Mouse (Mus musculus) lung, postnatal 14 days (tissue): ENCODE data around the gene AI597479.
"Not testable (repeated sequence)": the region's sequence is repeated elsewhere in the genome, so short reads cannot be mapped to it uniquely, and the experiment has no call there.

ENCODE experiments used
- DNase-seq: peaks from one replicate; pipeline ENCODE4 v3.0.0; 2021

Gene AI597479

DNA sequence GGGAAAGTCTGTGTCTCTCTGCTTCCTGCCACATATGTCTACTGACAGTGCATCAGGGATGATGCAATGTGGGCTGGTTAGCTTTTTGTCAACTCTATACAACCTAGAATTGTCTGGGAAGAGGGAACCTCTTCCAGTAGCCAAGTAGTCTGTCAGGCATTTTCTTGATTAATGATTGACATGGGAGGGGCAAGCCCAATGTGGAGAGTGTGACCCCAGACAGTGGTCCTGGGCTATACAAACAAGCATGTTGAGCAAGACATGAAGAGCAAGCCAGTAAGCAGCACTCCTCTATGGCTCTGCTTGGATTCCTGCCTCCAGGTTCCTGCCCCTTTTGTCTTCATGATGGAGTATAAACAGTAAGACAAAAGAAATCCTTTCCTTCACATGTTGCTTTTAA is 28.7 kb downstream of the AI597479 start:
- no peak for DNase-seq

DNA sequence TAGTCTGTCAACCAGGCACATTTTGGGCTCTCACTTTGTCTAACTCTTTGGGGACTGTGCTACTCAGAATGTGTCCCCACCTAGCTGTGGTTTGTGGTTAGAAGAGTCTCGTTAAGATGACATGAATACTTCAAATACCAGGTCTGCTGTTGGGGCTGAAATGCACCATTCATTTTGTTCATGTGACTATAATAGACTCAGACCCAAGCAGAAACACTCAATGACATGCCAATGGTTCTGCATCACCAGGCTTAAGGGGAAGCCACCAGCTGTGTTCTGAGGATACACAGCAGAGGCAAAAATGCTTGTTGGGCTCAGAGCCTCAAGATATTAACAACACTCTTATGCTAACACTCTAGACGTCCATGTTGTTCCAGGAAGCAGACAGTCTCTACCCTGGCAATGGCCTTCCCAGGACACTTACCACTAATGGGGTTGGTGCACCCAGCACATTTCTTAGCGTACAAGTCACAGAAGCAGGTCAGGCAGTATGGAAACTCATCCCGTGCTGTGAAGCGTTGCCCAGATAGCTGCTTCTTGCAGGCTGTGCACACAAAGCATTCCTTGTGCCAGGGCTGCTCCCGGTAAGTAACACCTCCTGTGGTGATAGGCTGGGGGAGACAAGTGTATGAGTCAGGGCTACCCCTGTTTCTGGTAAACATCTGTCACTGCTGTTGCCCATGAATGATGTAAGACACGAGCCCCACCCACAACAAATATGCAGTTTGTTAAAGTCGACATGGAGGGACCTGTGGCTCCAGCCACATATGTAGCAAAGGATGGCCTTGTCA is 29.5 kb downstream of the AI597479 start:
- DNase-seq, result no peak

DNA sequence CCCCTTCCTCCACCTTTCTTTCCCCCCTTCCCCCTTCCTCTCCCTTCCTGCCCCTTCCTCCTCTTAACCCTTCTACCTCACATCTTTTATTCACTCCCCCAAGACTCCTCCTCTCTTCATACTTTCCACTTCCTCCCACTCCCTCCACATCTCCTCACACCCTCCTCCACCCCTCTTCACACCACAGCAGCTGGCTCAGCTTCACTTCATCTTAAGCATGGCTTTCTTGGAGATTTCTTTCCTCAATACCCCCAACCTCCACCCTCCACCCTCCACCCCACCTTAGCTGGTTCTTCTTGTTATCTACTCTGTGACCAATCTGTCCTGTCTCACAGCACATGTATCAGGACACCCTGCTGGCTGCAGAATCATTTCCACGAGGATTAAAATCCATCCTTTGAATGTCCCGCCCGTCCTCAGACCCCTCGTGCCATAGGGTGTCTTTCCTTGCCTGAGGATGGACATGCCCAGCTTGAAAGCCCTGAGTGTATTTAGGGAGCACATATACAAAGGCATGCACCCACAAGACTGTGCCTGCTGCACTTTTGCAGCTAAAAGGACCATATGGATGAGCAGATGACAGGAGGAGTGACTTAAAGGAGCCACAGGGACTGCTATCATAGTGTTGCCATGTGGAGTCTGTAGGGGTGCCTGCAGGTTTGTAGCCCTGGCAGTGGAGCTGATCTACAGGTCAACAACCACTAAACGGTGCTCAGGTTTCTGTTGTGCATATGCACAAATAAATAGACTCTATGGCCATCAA is 31.9 kb downstream of the AI597479 start:
- DNase-seq, result no peak

DNA sequence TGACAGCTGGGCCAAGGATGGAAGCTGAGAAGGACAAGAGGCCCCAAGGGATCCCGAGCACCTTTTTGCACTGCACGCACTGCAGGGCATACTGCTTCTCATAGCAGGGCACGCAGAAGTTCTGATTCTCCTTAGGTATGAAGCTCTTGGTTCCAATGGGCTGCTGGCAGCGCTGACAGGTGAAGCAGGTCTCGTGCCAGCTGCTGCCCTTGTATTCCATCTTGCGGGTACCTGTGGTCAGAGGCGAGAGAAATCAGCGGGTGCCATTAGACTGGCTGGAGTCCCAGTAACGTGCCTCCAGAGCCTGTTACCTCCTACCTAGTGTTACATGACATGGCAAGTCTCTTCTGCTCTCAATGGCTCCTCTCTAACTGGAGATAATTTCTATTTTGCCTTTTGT is 33.1 kb downstream of the AI597479 start:
- DNase-seq, result no peak

DNA sequence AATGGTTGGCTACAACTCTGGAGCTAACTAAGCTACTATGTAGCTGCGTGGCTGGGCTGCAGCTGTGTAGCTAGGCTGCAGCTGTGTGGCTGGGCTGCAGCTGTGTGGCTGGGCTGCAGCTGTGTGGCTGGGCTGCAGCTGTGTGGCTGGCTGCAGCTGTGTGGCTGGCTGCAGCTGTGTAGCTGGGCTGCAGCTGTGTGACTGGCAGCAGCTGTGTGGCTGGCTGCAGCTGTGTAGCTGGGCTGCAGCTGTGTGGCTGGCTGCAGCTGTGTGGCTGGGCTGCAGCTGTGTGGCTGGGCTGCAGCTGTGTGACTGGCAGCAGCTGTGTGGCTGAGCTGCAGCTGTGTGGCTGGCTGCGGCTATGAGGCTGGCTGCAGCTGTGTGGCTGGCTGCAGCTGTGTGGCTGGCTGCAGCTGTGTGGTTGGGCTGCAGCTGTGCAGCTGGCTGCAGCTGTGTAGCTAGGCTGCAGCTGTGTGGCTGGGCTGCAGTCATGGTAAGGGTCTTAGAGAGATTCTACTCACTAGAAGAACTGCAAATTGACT is 38.0 kb downstream of the AI597479 start:
- not testable (repeated sequence) for DNase-seq

DNA sequence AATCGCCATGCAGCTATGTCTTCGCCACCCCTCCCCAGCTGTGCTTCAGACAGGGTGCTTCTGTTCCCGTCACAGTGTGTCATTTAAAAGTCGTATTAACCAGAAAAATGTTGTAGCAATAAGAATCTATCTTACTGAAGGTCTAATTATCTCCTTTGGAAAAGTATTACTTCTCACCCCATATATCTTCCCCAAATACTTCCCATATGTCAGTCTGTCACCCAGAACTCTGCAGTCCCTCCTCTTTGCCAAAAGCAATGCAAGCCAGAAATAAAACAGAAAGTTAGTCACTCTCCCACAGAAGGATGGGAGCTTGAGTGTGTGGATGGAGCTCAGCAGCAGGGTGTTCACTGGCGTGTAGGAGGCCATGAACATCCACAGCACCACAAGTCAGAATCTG is 38.8 kb downstream of the AI597479 start:
- no peak for DNase-seq

DNA sequence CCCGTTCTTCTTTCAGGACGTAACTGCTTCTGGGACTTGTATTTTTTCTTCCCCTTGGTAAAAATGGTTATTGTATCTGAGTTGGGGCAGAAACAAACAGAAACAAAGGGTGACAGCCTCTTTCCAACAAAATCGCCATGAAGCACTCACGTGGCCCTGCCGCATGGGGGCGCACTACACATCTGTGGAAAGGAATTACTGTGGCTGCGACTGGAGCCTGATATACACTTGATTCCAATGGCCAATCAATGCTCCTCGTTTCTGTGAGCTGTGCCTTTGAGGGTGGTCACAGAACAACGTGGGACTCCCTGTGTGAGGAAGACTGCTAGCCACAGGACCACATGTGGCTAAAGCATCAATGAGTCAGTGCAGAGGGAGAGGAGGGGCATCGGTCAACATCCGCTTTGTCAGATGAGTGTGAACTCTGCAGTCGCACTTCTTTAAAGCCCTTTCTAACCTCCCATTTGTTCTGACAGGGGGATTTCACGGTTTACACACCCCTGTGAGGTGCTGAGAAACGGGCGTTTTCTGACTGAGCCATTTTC is 39.8 kb downstream of the AI597479 start:
- DNase-seq, result no peak

DNA sequence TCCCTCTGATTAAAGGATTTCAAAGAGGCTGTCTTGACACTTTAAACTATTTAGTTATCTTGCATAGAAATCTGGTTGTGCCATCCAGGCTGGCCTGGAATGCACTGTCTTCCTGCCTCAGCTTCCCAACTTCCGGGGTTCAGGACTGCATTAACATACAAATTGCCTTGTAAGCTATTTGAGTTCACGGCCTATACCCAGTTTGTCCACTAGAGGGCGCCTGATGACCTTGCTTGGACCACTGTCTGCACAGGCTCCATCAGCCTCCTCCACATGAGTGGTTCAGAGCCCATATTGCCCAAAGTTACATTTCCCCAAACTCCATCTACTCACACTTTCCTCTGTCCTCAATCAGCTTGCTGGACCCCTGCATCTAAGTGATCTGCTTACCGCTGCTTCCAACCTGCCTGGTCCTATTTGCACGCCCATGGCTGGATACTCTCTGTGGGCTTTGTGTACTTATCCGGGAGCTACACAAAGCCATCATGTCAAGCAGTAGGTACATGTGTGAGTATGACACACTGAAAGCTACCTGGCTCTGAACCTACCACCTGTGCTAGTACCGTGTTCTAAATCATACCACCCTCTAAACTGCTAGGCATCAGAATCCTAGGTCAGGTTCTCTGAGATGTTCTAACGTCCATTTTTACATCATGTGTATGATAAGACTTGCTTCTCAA is 41.2 kb downstream of the AI597479 start:
- peak; percentile 90 for DNase-seq

DNA sequence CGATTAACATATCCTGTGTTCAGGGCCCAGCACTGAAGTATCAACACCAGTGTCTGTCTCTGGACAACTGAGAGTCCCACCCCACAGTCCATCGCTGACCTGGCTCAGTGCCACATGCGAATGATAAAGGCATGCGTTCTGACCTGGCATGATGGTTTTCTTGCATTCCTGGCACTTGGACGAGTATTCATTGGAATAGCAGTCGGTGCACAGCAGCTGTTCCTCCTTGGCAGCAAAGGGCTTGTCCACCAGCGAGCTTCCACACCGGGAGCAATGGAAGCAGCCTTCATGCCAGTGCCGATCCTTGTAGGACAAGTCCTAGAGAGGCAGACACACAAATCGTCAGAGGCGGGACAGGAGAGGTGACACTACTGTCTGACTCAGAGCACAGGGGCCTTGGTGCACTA is 43.0 kb downstream of the AI597479 start:
- no peak for DNase-seq

DNA sequence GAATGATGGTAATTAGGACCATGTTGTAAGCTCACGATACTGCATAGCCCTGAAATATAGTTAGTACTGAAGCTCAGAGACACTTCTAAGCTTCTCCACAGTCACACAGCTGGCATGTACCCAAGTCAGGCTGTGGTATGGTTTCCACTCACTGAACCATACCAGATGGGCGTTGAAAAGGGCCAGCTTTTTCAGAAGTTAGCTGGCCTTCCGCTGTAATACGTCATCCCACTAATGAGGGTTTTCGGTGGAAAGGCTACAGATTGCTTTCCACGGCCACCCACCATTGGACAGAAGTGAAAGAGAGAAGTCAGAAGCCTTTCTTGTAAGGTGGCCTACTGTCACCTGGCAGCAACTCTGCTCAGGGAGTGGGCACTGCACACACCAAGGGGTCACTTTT is 44.3 kb downstream of the AI597479 start:
- DNase-seq, result no peak

DNA sequence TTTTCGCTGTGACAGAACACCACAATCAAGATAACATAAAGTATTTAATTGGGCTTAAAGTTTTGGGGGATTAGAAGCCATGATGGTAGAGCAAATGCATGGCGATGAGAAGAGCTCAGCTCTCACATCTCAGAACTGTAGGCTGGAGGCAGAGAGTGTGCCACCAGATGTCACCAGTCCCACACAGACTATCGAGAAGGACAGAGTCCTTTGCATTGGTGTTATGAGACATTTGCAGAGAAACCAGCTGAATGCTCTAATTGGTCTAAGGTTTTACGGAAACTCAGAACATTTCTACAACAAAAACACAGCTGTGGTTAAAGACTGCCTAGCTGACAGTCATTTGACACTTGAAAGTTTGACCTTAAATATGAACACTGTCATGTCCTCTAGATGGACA is 44.8 kb downstream of the AI597479 start:
- no peak for DNase-seq

DNA sequence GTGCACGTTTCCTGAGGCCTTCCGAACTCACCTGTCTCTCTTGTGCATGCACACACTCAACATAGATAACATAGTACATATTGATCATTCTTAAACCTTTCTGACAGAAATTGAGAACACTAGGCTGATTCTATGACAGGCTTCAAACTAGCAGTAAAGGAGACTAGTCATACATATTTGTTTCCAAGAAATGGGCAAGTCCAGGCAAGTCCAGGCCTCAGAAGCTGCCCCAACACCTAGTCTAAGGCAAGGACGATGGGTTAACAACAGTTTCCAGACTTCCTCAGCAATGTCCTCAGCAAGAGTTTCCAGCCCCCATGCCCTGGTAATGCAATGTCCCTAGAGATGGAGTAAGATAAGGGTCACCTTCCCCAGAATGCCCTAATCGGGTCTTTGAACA is 45.3 kb downstream of the AI597479 start:
- no peak for DNase-seq

DNA sequence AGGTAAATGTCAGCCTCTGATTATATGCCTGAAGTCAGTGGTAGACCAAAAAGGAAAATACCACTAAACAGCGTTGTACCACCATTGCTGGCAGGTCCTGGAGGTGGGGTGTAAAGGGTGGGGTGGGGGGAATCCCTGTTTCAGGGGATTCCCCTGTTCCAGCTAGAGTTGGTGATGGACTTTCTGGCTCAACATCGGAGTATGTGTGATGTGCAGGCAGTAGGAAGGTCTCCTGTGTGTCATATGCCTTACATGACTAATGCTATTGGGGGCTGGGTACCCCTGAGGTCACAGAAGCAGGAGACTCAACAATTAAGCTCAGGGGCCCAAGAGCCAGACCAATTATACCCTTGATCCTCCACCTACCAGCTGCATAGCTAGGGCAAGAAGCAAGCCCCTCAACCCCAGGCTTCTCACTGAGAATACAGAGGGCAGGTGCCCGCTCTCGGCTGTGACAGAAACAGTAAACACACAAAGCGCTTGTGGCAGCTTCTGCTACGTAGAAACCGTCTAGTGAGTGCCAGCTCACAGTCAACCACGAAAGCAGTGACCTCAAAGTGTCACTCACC is 45.9 kb downstream of the AI597479 start:
- DNase-seq, result no peak

DNA sequence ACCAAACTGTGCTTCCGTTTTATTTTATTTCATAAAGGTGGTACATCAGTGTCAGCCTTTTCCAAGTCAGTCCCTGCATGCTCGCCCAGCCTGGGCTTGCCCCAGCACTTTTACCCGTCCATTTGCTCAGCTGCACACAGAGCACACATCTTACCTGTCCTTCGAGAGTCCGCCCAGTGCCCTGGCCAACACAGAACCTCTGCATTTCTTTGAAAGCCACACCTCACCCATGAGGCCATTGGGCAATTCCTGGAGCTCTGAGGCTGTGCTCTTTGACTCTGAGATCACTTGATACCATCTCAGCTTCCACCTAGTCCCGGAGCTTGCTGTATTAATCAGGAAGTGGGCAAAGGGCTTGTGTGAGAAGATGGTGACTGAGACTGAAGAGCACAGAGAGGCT is 46.9 kb downstream of the AI597479 start:
- DNase-seq, result no peak

DNA sequence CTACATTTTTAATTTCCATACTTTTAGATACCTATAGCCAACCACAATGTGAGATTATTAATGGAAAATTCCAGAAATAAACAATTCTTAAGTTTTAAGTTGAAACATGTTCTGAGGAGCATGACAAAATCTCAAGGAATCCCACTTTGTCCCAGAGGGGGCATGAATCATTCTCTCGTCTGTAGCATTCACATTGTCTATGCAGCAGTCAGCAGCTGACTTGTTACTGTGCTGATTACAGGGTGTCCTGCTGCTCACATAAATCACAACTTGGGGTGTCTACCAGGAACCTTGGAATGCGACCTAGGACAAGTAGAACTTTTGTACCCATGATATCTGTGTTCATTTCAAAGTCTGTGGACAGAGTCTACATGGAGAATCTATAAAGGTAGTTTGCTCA is 49.0 kb downstream of the AI597479 start:
- DNase-seq, result no peak

DNA sequence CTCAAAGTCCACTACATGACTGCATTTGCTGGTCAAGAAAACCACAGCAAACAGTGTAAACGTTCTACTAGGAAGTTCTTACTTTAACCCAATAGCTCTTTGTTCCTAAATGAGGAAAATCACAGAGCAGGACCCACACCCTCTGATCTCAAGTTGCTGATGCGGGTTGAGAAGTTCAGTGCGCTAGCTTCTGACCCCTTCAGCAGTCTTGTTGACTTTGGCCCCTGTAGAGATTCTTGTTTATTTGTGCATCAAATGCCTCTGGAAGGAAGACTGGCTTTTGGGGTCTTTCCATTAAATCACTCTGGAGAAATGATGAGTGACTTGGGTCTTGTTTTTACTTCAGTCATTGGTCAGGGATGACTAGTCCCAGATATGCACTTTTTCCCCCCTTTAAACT is 51.7 kb downstream of the AI597479 start:
- DNase-seq, result no peak

DNA sequence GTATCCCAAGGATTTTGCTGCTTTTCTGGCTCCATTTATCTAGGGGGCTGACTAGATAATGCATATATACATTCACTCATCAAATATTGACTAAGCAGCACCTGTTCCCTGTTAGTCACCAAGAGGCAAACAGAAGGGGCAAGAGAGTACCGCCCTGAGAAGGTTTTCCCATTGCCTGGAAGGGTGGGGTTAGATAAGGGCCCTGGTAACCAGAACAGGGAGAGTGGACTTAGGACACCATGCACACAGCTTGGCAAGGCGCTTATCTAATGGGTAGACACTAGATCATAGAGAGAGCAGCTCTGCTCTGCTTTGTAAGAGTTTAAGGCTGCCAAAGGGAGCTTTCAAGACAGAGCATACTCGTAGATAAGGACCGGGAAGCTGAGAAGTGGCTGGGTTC is 54.1 kb downstream of the AI597479 start:
- no peak for DNase-seq

DNA sequence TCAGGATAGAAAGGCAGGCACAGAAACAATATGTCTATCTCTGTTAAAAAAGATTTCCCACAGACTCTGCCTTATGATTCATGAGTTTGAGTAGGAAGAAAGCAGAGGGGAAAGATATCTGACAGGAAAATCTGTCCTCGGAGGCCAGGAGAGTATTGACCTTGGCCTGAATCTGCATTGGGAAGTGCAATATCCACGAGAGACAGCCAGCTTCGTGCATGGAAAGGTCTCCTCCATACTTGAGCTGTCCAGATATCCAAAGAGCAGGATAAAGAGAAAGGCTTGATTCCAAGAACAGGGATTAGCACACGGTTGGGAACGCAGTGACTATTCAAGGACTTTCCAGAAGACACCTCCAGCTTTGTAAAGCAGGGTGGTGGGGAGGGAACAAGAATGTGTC is 55.0 kb downstream of the AI597479 start:
- DNase-seq, result no peak

DNA sequence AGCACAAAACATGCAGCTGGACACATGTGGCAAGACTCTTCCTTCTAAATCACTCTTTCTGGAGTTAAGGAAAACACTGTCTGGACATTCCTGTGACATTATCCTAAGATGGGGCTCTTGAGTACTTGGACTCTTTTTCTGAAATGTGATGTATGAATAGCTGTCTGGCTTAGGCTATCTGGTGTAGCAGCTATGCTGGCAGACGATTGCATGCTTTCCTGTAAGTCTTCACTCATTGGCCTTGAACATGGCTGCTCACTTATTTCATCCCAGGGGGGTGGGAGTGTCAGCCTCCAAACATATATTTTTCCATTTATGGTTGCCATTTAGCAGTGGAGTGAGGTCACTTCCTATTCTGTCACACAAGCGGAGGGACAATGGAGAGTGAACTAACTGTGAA is 56.0 kb downstream of the AI597479 start:
- no peak for DNase-seq

DNA sequence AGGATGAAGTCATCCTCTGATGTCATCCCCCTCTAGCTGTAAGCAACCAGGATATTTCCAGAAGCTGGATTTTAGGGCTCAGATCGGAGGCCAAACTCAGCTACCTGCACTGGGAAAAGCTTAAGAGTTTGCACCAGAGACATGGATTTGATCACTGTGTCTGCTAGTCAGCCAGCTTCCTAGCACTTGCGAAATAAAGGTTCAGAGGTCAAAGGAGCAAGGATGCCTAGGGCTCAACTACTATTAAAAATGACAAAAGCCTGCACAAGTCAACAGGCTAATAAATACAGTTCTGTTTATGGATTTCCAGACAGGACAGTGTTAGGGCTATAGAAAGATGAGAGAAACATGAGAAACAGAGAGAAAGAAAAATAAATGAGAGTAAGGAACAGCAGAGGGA is 59.4 kb downstream of the AI597479 start:
- no peak for DNase-seq

DNA sequence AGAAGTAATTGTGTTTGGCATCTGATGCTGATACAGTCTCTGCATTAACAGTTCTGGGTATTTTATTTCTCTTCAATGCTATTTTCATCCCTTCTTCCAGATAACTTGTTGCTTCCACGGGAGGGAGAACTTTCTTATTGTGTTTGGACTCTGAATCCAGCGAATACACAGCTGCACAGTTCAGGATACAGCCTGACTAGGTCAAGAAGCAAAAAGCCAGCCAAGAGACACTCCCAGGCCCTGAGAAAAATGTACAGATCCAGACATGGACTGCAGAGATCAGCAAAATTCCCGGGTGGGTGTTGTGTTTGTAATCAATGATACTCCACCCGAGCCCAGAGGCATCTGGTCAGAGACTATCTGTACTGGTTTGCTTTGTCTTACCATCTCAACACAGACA is 60.9 kb downstream of the AI597479 start:
- no peak for DNase-seq

DNA sequence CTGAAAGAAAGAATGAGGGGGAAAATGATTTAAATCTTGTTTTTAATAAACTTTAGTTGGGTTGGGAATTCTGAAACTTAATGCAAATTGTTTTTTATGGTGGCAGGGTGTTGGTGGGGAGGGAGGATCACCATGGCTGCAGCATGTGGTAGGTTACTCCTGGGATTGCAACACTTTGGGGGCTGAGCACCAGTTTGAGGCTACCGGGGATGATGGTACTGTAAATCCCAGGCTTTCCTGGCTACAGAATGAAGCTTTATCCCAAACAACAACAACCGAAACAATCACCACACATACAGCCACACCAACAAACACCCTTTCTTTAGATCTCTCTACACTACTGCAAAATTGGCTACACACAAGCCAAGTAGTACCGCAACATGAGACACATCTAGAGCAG is 63.9 kb downstream of the AI597479 start:
- no peak for DNase-seq

DNA sequence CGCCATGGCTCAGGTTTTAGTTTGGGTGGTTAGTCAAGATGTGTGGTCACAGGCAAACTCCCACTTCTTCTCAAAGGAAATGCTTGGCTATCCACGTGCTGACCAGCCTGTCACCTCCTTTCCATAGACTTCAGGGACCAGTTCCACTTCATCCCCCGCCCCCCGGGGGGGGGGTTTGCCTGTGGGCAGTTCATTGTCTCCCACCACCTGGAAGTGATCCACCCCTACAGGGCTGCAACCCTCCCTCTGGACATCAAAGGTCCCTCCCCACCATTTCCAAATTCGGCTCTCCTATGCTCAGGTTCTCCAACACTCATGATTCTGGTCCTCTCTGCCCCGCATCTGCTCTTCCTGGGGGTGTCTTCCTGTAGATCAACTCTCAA is 64.6 kb downstream of the AI597479 start:
- no peak for DNase-seq
